Mouse (Mus musculus) telencephalon, adult 2 months (tissue): ENCODE measurements around the gene Lrmda.

Source experiments
- DNase-seq: peaks from one replicate; pipeline ENCODE4 v3.0.0-alpha.2; 2011; ENCODE audit warnings: low read depth, low spot score

Gene Lrmda

GRCm38 (mm10) chr14:22043420-22043819 lies 23.9 kb downstream of the Lrmda start:
- no peak for DNase-seq

- DNase-seq = no peak
Measured at GRCm38 (mm10) chr14:22046262-22046856, 26.8 kb downstream of the Lrmda start.

- no peak for DNase-seq
Measured at GRCm38 (mm10) chr14:22048068-22048899, 28.8 kb downstream of the Lrmda start.

- no peak for DNase-seq
Measured at GRCm38 (mm10) chr14:22048900-22049199, 29.3 kb downstream of the Lrmda start.

- DNase-seq = no peak
Measured at GRCm38 (mm10) chr14:22049282-22049681, 29.8 kb downstream of the Lrmda start.

GRCm38 (mm10) chr14:22051941-22052664 lies 32.6 kb downstream of the Lrmda start:
- DNase-seq = peak; percentile 15

GRCm38 (mm10) chr14:22055630-22056029 lies 36.1 kb downstream of the Lrmda start:
- no peak for DNase-seq

GRCm38 (mm10) chr14:22056246-22056645 lies 36.7 kb downstream of the Lrmda start:
- DNase-seq = no peak

GRCm38 (mm10) chr14:22058729-22059128 lies 39.2 kb downstream of the Lrmda start:
- DNase-seq = no peak

GRCm38 (mm10) chr14:22059348-22059861 lies 39.9 kb downstream of the Lrmda start:
- DNase-seq = no peak

- DNase-seq = no peak
Measured at GRCm38 (mm10) chr14:22060787-22061186, 41.3 kb downstream of the Lrmda start.

GRCm38 (mm10) chr14:22062117-22062855 lies 42.8 kb downstream of the Lrmda start:
- no peak for DNase-seq

- DNase-seq = no peak
Measured at GRCm38 (mm10) chr14:22069169-22069568, 49.7 kb downstream of the Lrmda start.

- no peak for DNase-seq
Measured at GRCm38 (mm10) chr14:22073385-22073784, 53.9 kb downstream of the Lrmda start.

- DNase-seq = no peak
Measured at GRCm38 (mm10) chr14:22074229-22074628, 54.7 kb downstream of the Lrmda start.

GRCm38 (mm10) chr14:22083931-22084330 lies 64.4 kb downstream of the Lrmda start:
- no peak for DNase-seq

- DNase-seq = no peak
Measured at GRCm38 (mm10) chr14:22085411-22085810, 65.9 kb downstream of the Lrmda start.

GRCm38 (mm10) chr14:22088604-22089003 lies 69.1 kb downstream of the Lrmda start:
- DNase-seq = no peak

- DNase-seq = no peak
Measured at GRCm38 (mm10) chr14:22089331-22089730, 69.8 kb downstream of the Lrmda start.

- no peak for DNase-seq
Measured at GRCm38 (mm10) chr14:22089866-22090470, 70.5 kb downstream of the Lrmda start.

GRCm38 (mm10) chr14:22090778-22091211 lies 71.3 kb downstream of the Lrmda start:
- DNase-seq = no peak
